8 mouse cellular contexts compared by ENCODE assay signal in genomic region chr19:55743001-55743556, GRCm38 (mm10). TPM values are rescaled to one million over a fixed set of nuclear protein-coding genes. Genes with fewer than 3 reads are reported as not detected.
DNase-seq lines count a peak whose midpoint lies in the region; ATAC-seq lines count a peak whose summit lies in the region.

No protein-coding gene starts in this region.

- 0% methylated on average over 27 of the region's 38 CpGs for WGBS in heart, embryonic 12.5 days
- 1% methylated on average over 34 of the region's 38 CpGs for WGBS in kidney, embryonic 15.5 days

- H3K27me3 ChIP-seq in heart, embryonic 12.5 days (replicated peaks): no peaks in the 10 kb centered on the region
- H3K27me3 ChIP-seq in kidney, embryonic 15.5 days: no peaks in the 10 kb centered on the region

- H3K4me3 ChIP-seq in heart, embryonic 12.5 days: peak overlapping the region; percentile 82
- peak overlapping the region; percentile 84 for H3K4me3 ChIP-seq in kidney, embryonic 15.5 days (replicated peaks)

- peaks cover 33% of the 10 kb centered on the region for H3K4me1 ChIP-seq in heart, embryonic 12.5 days (replicated peaks)
- H3K4me1 ChIP-seq in kidney, embryonic 15.5 days: peaks cover 56% of the 10 kb centered on the region

- peak; percentile 7 to 17 for DNase-seq in layer of hippocampus, postnatal 36 days
- no peak for DNase-seq in layer of hippocampus, postnatal 14 days (ENCODE audit: low spot score in 2 of 2)
- DNase-seq in embryo, embryonic 10 days (ENCODE audit: low spot score): peak; percentile 77
- peak; percentile 37 for DNase-seq in lung, postnatal 25 days (ENCODE audit: low spot score)
- DNase-seq in spleen, postnatal 4 days (ENCODE audit: low spot score in 2 of 2): peak; percentile 17 to 66
- no peak for DNase-seq in layer of hippocampus, adult 11-12 months (ENCODE audit: low spot score)

- peak overlapping the region; percentile 94 for H3K9ac ChIP-seq in heart, embryonic 12.5 days
- H3K9ac ChIP-seq in kidney, embryonic 15.5 days: peak overlapping the region; percentile 94

- H3K36me3 ChIP-seq in heart, embryonic 12.5 days: no peaks in the 10 kb centered on the region
- no peaks in the 10 kb centered on the region for H3K36me3 ChIP-seq in kidney, embryonic 15.5 days

- H3K27ac ChIP-seq in heart, embryonic 12.5 days (ENCODE audit: poor library complexity, severe bottlenecking): peak overlapping the region; percentile 99
- peak overlapping the region; percentile 97 for H3K27ac ChIP-seq in kidney, embryonic 15.5 days

- H3K9me3 ChIP-seq in heart, embryonic 12.5 days (replicated peaks): no peaks in the 10 kb centered on the region
- no peaks in the 10 kb centered on the region for H3K9me3 ChIP-seq in kidney, embryonic 15.5 days (replicated peaks)

- peak overlapping the region; percentile 97 for H3K4me2 ChIP-seq in heart, embryonic 12.5 days
- peak overlapping the region; percentile 92 for H3K4me2 ChIP-seq in kidney, embryonic 15.5 days

- ATAC-seq in heart, embryonic 12.5 days (ENCODE audit: insufficient number of reproducible peaks, low FRiP score): peak; percentile 30; the same call in 1 of the 2 replicates
- peak; percentile 10; the same call in 1 of the 2 replicates for ATAC-seq in kidney, embryonic 15.5 days (replicated peaks; ENCODE audit: low FRiP score)

RNA-seq across cellular contexts. Expression of gene Tcf7l2, which starts 1.5 kb away (rescaled TPM):
- total RNA-seq in layer of hippocampus, postnatal 36 days (2021): 10 to 100 TPM; 12.2 to 13.1 TPM
- 10 to 100 TPM; 21.5 to 43.3 TPM for total RNA-seq in layer of hippocampus, postnatal 14 days (2021)
- polyA plus RNA-seq in heart, embryonic 12.5 days (2016; fragmentation: Nextera tagmentation; extraction: Ambion mirVana): 59.7 and 64.7 TPM in 2 replicates
- polyA plus RNA-seq in kidney, embryonic 15.5 days (2015; fragmentation: Nextera tagmentation; extraction: Ambion mirVana): 61.3 and 61.7 TPM in 2 replicates

Comparison
In these comparisons a context has a peak if more than half of its experiments do, and no peak if none do; other contexts are left out.
1. DNase-seq: peak in layer of hippocampus, postnatal 36 days (2 of 2), embryo, embryonic 10 days (single experiment), lung, postnatal 25 days (single experiment) and spleen, postnatal 4 days (2 of 2); none in layer of hippocampus, postnatal 14 days (0 of 2) and layer of hippocampus, adult 11-12 months (single experiment).